8 mouse cellular contexts compared by ENCODE assay signal in the genomic region with DNA sequence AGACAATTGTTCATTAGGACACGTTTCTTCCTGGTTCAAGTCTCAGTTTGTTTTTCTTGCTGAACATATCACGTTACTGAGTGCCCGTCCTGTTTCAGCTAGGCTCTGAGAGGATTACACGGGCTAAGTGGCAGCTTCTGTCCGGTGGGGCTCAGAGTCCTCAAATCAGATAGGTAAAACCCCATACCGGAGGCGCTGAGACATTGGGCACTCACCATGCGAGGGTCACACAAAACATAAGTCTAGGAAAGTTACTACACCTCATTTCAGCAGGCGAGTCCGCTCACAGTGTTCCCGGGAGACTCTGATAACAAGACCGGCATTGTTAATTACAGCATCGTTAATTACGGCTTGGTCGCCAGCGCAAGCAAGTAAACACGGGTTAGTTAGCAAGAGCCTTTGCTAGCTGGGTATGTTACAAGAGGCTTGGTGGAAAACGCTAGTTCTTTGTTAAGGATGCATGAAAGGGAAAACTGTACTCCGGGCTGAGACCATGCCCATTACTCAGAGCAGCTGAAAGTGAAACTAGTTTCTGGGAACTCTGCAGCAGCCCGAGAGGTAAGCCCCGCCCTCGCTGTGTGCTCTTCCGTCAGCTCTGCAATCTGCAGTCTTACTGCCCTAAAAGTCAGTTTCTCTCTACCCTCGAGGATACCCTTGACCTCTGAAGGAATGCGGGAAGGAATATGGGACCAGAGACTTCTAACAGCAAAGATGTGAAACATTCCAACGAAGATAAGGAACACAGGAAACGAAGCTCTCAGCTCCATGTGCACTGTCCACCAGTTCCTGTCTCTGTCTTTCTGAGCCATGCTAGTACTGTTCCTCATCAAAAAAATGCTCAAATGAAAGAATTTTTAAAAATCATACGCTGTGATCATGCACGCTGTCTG. TPM values are rescaled to one million over a fixed set of nuclear protein-coding genes. Genes with fewer than 3 reads are reported as not detected.
A peak's percentile ranks its signal among the peaks of the same experiment; 100 is the strongest.
DNase-seq lines count a peak whose midpoint lies in the region; ATAC-seq and TF ChIP-seq lines count a peak whose summit lies in the region.

No protein-coding gene starts in this region.

- no peak for TF ChIP-seq CTCF in gastrocnemius, adult 2 months (IDR thresholded peaks at IDR 0.05)
- no peak for TF ChIP-seq CTCF in hindbrain, postnatal 0 days (IDR thresholded peaks at IDR 0.05; ENCODE audit: low read depth)
- no peak for TF ChIP-seq CTCF in left cerebral cortex, adult 2 months (IDR thresholded peaks at IDR 0.05)

- peak overlapping the region; percentile 90 for H3K4me3 ChIP-seq in gastrocnemius, adult 2 months
- peak overlapping the region; percentile 67 for H3K4me3 ChIP-seq in hindbrain, postnatal 0 days (ENCODE audit: low read length)
- H3K4me3 ChIP-seq in left cerebral cortex, adult 2 months, result peak overlapping the region; percentile 62

- peak; percentile 76 for DNase-seq in T-cell, adult 2 months (ENCODE audit: low spot score)
- DNase-seq in cerebellum, postnatal 36 days, result peak; percentile 20 to 35
- peak; percentile 70 for DNase-seq in gastrocnemius, adult 2 months
- peak; percentile 69 for DNase-seq in hindbrain, postnatal 0 days (ENCODE audit: low spot score)
- DNase-seq in left cerebral cortex, adult 2 months (ENCODE audit: extremely low spot score in 1 of 2, low spot score in 2 of 2), result peak; percentile 27 to 31
- DNase-seq in right cerebral cortex, adult 18-20 months, result peak; percentile 49
- DNase-seq in urinary bladder, postnatal 14 days (ENCODE audit: low spot score), result peak; percentile 68

- peak; percentile 93 for ATAC-seq in hindbrain, postnatal 0 days
- peak; percentile 92 for ATAC-seq in megakaryocyte, adult 5-6 weeks (ENCODE audit: poor library complexity, severe bottlenecking)

- H3K27me3 ChIP-seq in hindbrain, postnatal 0 days (ENCODE audit: insufficient read depth, low read length), result no peaks in the 10 kb centered on the region

- H3K9me3 ChIP-seq in hindbrain, postnatal 0 days (ENCODE audit: low read length), result no peaks in the 10 kb centered on the region

- intact Hi-C loops in gastrocnemius, adult 2 months (cut with DNase I), result loop anchor here (2.0 kb wide), 1 partner anchor 21 kb away; no protein-coding TSS in a partner anchor
- intact Hi-C loops in left cerebral cortex, adult 2 months (cut with DNase I), result no loop called here

- peak overlapping the region; percentile 79 for H3K4me2 ChIP-seq in hindbrain, postnatal 0 days (ENCODE audit: low read depth, low read length)

- peak overlapping the region; percentile 94 for H3K27ac ChIP-seq in gastrocnemius, adult 2 months
- H3K27ac ChIP-seq in hindbrain, postnatal 0 days, result peak overlapping the region; percentile 74
- H3K27ac ChIP-seq in left cerebral cortex, adult 2 months, result peak overlapping the region; percentile 76

- WGBS in hindbrain, postnatal 0 days, result 3% methylated on average over 29 of the region's 29 CpGs

- H3K4me1 ChIP-seq in hindbrain, postnatal 0 days (ENCODE audit: insufficient read depth, low read length), result no peaks in the 10 kb centered on the region

- no peaks in the 10 kb centered on the region for H3K36me3 ChIP-seq in hindbrain, postnatal 0 days (ENCODE audit: insufficient read depth, low read length)

- H3K9ac ChIP-seq in hindbrain, postnatal 0 days (replicated peaks; ENCODE audit: low read length), result peak overlapping the region; percentile 51

RNA-seq across cellular contexts. Expression of a gene that starts 21.9 kb away (rescaled TPM):
- total RNA-seq in gastrocnemius, adult 2 months (2021), result 10 to 100 TPM; 18.2 to 26.7 TPM
- total RNA-seq in hindbrain, postnatal 0 days (2014; rRNA removed), result 53.0 and 54.4 TPM in 2 replicates
- 46.2 and 47.1 TPM in 2 replicates for polyA plus RNA-seq in hindbrain, postnatal 0 days (2015; fragmentation: Nextera tagmentation; extraction: Ambion mirVana)
- total RNA-seq in left cerebral cortex, adult 2 months (2021), result 10 to 100 TPM; 55.6 to 60.0 TPM
- 111 and 133 TPM in 2 replicates for total RNA-seq in megakaryocyte, adult 5-6 weeks (2015)
- total RNA-seq in megakaryocyte, adult 5-6 weeks (2017), result 103 and 104 TPM in 2 replicates

RNA-seq across cellular contexts. Expression of a gene that starts 22.2 kb away (rescaled TPM):
- total RNA-seq in gastrocnemius, adult 2 months (2021), result 10 to 100 TPM; 10.5 to 11.4 TPM
- 7.3 and 9.4 TPM in 2 replicates for total RNA-seq in hindbrain, postnatal 0 days (2014; rRNA removed)
- polyA plus RNA-seq in hindbrain, postnatal 0 days (2015; fragmentation: Nextera tagmentation; extraction: Ambion mirVana), result 2.6 and 3.0 TPM in 2 replicates
- 10 to 100 TPM; 16.8 to 17.7 TPM for total RNA-seq in left cerebral cortex, adult 2 months (2021)
- 19.2 and 21.1 TPM in 2 replicates for total RNA-seq in megakaryocyte, adult 5-6 weeks (2015)
- 10.8 and 14.1 TPM in 2 replicates for total RNA-seq in megakaryocyte, adult 5-6 weeks (2017)

Comparison
In these comparisons a context has a peak if more than half of its experiments do, and no peak if none do; other contexts are left out.
1. Peak in every context shown above with its lines: DNase-seq, ATAC-seq, H3K4me3 ChIP-seq and H3K27ac ChIP-seq.